Mouse (Mus musculus) midbrain, embryonic 14.5 days (tissue): ENCODE measurements at regions not wholly inside any gene's neighbourhood (a gene's known extent, or its start where the extent isn't known, plus 50 kb on each side); places are given as distances from the start of the nearest gene placed in this dataset.

Source experiments
- ATAC-seq: fragments of 200-750 bp; cut with Nextera tagmentation; 2 replicates; pipeline ENCODE4 v1.8.0; 2017; ENCODE audit warnings: moderate number of reproducible peaks, moderate library complexity; ENCODE audit not compliant: low FRiP score, low TSS enrichment
- DNase-seq: peaks from one replicate; pipeline ENCODE4 v3.0.0-alpha.2; 2015
- H3K27ac ChIP-seq: fragments of 300-500 bp; sonication (generic); replicated peaks from 2 replicates; pipeline ENCODE4 v1.5.1; 2014; ENCODE audit warnings: mild to moderate bottlenecking, low read depth, low read length, moderate library complexity
- H3K27me3 ChIP-seq: fragments of 300-500 bp; sonication (generic); 2 replicates; pipeline ENCODE4 v1.6.1; 2014; ENCODE audit warnings: low read length, control low read depth, mixed read lengths; ENCODE audit not compliant: control insufficient read depth, insufficient read depth
- H3K36me3 ChIP-seq: fragments of 300-500 bp; sonication (generic); 2 replicates; pipeline ENCODE4 v1.6.1; 2014; ENCODE audit warnings: low read length, control low read depth; ENCODE audit not compliant: control insufficient read depth, insufficient read depth
- H3K4me1 ChIP-seq: fragments of 300-500 bp; sonication (generic); 2 replicates; pipeline ENCODE4 v1.6.1; 2014; ENCODE audit warnings: mild to moderate bottlenecking, antibody characterized with exemption, low read length, control low read depth; ENCODE audit not compliant: control insufficient read depth, insufficient read depth
- H3K4me2 ChIP-seq: fragments of 300-500 bp; sonication (generic); 2 replicates; pipeline ENCODE4 v1.6.1; 2014; ENCODE audit warnings: mild to moderate bottlenecking, low read length, moderate library complexity
- H3K4me3 ChIP-seq: fragments of 300-500 bp; sonication (generic); replicated peaks from 2 replicates; pipeline ENCODE4 v1.5.1; 2014; ENCODE audit warnings: low read depth, low read length
- H3K9ac ChIP-seq: fragments of 300-500 bp; sonication (generic); replicated peaks from 2 replicates; pipeline ENCODE4 v1.6.1; 2014; ENCODE audit warnings: mild to moderate bottlenecking, low read length, moderate library complexity
- H3K9me3 ChIP-seq: fragments of 300-500 bp; sonication (generic); 2 replicates; pipeline ENCODE4 v1.6.1; 2016; ENCODE audit warnings: low read length, control low read depth, mixed read lengths; ENCODE audit not compliant: control insufficient read depth
- WGBS: fragments of 180-500 bp; shearing (Covaris S2); extraction: QIAGEN DNeasy Blood & Tissue Kit; methylation state at CpG from one replicate; pipeline ENCODE4 v1.1.7; 2014; 5-methylcytosine and 5-hydroxymethylcytosine counted together

DNA sequence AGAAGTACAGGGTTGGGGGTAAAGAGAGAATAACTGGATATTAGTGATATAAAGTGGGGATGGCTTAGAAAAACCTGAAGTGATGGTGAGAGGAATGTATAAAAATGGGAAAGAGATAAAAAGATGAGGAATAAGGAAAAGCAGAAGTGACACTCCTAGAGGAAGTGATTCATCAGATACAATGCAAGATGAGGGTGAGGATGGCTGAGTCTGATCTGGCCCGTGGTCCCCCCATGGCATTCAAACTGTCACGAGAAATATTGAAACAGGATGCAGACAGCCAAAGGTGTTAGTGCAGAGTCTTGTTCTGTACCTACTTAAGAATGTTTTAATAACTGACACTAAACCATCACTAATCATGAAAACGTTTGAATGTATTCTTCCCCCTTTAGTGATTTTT lies 56.2 kb upstream of the Kitl start:
- Histone ChIP-seq H3K36me3 (no peaks in the 10 kb centered on the region), H3K27me3 (no peaks in the 10 kb centered on the region), H3K4me3 (no peak overlapping the region), H3K9ac (no peak overlapping the region), H3K27ac (no peak overlapping the region), H3K9me3 (no peaks in the 10 kb centered on the region), H3K4me2 (no peak overlapping the region), H3K4me1 (no peaks in the 10 kb centered on the region)
- no peak for ATAC-seq
- DNase-seq: no peak
- 92% methylated on average over 3 of the region's 3 CpGs for whole genome bisulfite sequencing

DNA sequence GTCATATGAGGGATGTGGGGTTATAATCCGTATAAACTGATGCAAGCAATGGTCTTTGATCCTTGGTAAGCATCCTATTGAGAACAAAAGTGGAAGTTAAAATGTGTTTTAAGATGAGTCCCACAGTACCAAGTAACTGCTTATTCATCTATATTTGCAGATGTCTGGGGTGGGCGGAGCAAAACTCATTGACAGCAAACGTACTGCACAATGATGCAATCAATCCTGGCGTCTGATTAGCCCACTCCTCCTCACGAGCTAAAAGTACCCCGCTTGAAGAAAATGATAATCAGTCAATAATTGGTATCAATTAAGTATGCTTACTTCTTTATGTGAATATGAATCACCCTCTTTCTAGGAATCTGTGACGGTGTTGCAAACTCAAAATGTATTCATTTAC lies 62.9 kb upstream of the Kitl start:
- ATAC-seq (no peak), DNase-seq (no peak)
- Histone ChIP-seq H3K27ac (no peak overlapping the region), H3K36me3 (no peaks in the 10 kb centered on the region), H3K27me3 (no peaks in the 10 kb centered on the region), H3K9me3 (no peaks in the 10 kb centered on the region), H3K4me3 (no peak overlapping the region), H3K4me1 (no peaks in the 10 kb centered on the region), H3K4me2 (no peak overlapping the region), H3K9ac (no peak overlapping the region)
- 81% methylated on average over 7 of the region's 7 CpGs for WGBS

DNA sequence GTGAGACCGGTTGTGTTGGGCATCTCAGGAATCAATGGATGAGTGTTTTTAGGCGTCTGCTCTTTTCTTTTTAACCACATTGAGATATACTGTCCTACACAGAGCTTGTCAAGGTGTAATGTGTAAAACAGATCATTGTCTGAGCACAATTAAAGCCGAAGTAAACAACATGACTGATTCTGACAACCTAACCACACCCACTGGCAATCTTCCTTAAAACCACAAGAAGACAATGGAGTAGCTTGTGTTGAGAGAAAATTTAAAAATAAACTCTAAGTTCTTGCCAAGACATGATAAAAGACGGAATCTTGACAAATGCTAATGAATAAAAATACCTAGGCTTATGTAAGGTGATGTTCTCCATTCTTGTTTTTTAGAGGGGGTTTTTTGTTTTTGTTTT lies 63.7 kb upstream of the Kitl start:
- no peak overlapping the region for H3K4me3 ChIP-seq
- H3K9ac ChIP-seq: no peak overlapping the region
- no peak overlapping the region for H3K4me2 ChIP-seq
- H3K27ac ChIP-seq: no peak overlapping the region
- H3K4me1 ChIP-seq: no peaks in the 10 kb centered on the region
- DNase-seq (no peak), ATAC-seq (no peak)
- H3K36me3 ChIP-seq: no peaks in the 10 kb centered on the region
- no peaks in the 10 kb centered on the region for H3K27me3 ChIP-seq
- 85% methylated on average over 4 of the region's 4 CpGs for WGBS
- no peaks in the 10 kb centered on the region for H3K9me3 ChIP-seq

GRCm38 (mm10) chr10:99951316-99951715 lies 64.1 kb upstream of the Kitl start:
- H3K9ac ChIP-seq: no peak overlapping the region

GRCm38 (mm10) chr10:99948740-99949139 lies 66.7 kb upstream of the Kitl start:
- no peak for ATAC-seq
- no peak overlapping the region for H3K4me2 ChIP-seq
- no peak for DNase-seq
- H3K27me3 ChIP-seq: no peaks in the 10 kb centered on the region
- no peak overlapping the region for H3K27ac ChIP-seq
- no peak overlapping the region for H3K9ac ChIP-seq
- no peaks in the 10 kb centered on the region for H3K4me1 ChIP-seq
- H3K4me3 ChIP-seq: no peak overlapping the region
- no peaks in the 10 kb centered on the region for H3K36me3 ChIP-seq
- 87% methylated on average over 3 of the region's 3 CpGs for WGBS
- H3K9me3 ChIP-seq: no peaks in the 10 kb centered on the region

More at GRCm38 (mm10) chr10:99951316-99951715, 64.1 kb upstream of the Kitl start:
- no peaks in the 10 kb centered on the region for H3K4me1 ChIP-seq
- DNase-seq (no peak), ATAC-seq (no peak)
- H3K27ac ChIP-seq: no peak overlapping the region
- H3K36me3 ChIP-seq: no peaks in the 10 kb centered on the region
- WGBS: 91% methylated on average over 6 of the region's 6 CpGs
- no peak overlapping the region for H3K4me3 ChIP-seq
- H3K9me3 ChIP-seq: no peaks in the 10 kb centered on the region
- no peak overlapping the region for H3K4me2 ChIP-seq
- H3K27me3 ChIP-seq: no peaks in the 10 kb centered on the region

GRCm38 (mm10) chr10:99945418-99945817 lies 70.0 kb upstream of the Kitl start:
- DNase-seq: no peak
- no peak for ATAC-seq
- H3K27me3 ChIP-seq: no peaks in the 10 kb centered on the region
- H3K9me3 ChIP-seq: no peaks in the 10 kb centered on the region; the same call in 1 of the 2 replicates
- H3K9ac ChIP-seq: no peak overlapping the region
- 91% methylated on average over 3 of the region's 3 CpGs for WGBS
- H3K36me3 ChIP-seq: no peaks in the 10 kb centered on the region
- H3K4me2 ChIP-seq: no peak overlapping the region
- no peak overlapping the region for H3K4me3 ChIP-seq
- no peak overlapping the region for H3K27ac ChIP-seq
- no peaks in the 10 kb centered on the region for H3K4me1 ChIP-seq

DNA sequence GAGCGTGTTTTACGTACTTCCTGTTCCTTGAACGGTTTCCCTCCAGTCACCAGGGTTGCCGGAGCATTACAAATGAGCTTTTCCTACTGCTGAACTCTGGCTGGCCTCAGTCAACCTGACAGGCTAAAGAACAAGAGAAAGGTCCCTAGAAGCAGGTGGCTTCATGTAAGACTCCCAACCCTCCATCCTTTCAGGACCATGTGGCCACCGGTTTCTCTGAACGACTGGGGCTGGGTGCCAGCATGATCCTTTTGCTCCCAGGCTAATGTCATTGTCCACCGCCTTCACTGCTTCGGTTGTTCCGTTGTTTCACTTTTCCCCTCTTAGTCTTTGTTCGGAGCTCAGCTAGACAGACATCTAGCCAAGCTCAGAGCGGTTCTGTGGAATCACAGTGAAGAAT lies 73.8 kb upstream of the Kitl start:
- DNase-seq: peak; percentile 11
- H3K4me3 ChIP-seq: no peak overlapping the region
- H3K27me3 ChIP-seq: no peaks in the 10 kb centered on the region
- H3K4me2 ChIP-seq: no peak overlapping the region; the same call in 1 of the 2 replicates
- no peak overlapping the region for H3K9ac ChIP-seq
- no peaks in the 10 kb centered on the region; the same call in 1 of the 2 replicates for H3K9me3 ChIP-seq
- no peak for ATAC-seq
- WGBS: 25% methylated on average over 11 of the region's 11 CpGs
- no peaks in the 10 kb centered on the region for H3K36me3 ChIP-seq
- H3K4me1 ChIP-seq: no peaks in the 10 kb centered on the region
- no peak overlapping the region for H3K27ac ChIP-seq

DNA sequence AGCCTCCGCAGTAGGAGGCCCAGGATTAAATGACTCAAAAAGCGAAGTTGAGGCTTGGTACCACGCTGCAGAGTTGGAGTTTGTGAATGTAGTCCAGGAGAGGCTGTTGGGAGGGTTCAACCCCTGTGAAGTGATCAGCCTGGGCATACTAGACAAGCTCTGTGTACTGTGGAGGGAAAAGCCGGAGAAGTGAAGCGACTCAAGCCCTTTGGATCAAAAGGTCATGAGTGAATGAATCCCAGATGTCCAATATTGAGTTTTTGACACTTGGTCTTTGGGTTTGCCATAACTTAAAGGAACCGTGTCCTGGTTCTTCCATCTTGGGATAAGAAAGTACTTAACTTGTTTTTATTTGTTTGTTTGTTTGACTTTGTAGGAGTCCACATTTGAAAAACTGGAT lies 76.5 kb upstream of the Kitl start:
- Histone ChIP-seq H3K27me3 (no peaks in the 10 kb centered on the region), H3K4me3 (no peak overlapping the region), H3K4me1 (no peaks in the 10 kb centered on the region), H3K36me3 (no peaks in the 10 kb centered on the region), H3K4me2 (no peak overlapping the region), H3K9me3 (no peaks in the 10 kb centered on the region; the same call in 1 of the 2 replicates), H3K9ac (no peak overlapping the region), H3K27ac (no peak overlapping the region)
- ATAC-seq (no peak), DNase-seq (no peak)
- WGBS: 90% methylated on average over 6 of the region's 6 CpGs

DNA sequence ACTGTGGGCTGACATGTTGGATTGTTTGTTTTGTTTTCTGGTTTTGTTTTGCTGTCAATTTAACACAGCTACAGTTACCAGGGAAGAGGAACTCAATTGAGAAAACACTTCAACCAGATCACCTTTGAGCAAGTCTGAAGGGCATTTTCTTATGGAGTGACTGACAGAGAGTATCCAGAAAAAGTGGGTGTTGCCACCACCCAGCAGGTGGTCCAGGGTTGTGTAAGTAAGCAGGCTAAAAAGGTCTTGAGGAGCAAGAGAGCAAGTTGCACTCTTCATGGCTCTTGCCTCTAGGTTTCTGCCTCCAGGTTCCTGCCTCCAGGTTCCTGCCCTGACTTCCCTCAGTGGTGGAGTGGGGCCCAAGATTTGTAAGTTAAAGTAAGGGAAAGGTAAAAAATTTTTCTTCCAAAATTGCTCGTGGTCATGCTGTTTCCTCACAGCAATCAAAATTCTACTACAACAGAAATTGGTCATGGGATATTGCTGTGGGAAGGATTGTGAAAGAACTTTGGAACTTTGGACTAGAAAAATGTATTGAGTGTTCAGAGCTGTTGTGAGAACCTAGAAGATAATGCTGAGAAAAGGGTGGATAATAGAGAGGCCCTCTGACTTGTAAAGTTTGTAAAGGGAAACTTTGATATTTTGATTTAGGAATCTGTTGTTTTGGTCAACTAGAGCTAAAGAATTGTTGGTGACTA lies 77.4 kb upstream of the Kitl start:
- Histone ChIP-seq H3K9me3 (no peaks in the 10 kb centered on the region; the same call in 1 of the 2 replicates), H3K4me1 (no peaks in the 10 kb centered on the region), H3K4me3 (no peak overlapping the region), H3K9ac (no peak overlapping the region), H3K36me3 (no peaks in the 10 kb centered on the region), H3K27me3 (no peaks in the 10 kb centered on the region), H3K27ac (no peak overlapping the region), H3K4me2 (no peak overlapping the region)
- 86% methylated on average over 1 of the region's 1 CpGs for WGBS
- ATAC-seq (no peak), DNase-seq (no peak)
